Mouse (Mus musculus) limb, embryonic 10.5 days (tissue): ENCODE results near the gene Fxyd6. TPM values are rescaled to one million over a fixed set of nuclear protein-coding genes. Genes with fewer than 3 reads are reported as not detected.

Experiments used
- DNase-seq: peaks from one replicate; pipeline ENCODE4 v3.0.0-alpha.2; 2017; ENCODE audit warnings: low spot score
- H3K27ac ChIP-seq: fragments of 300-500 bp; sonication (generic); 2 replicates; pipeline ENCODE4 v1.5.1; 2016; ENCODE audit warnings: mild to moderate bottlenecking
- H3K27me3 ChIP-seq: fragments of 300-500 bp; sonication (generic); 2 replicates; pipeline ENCODE4 v1.6.1; 2016; ENCODE audit warnings: low read depth, mild to moderate bottlenecking; ENCODE audit not compliant: poor library complexity, severe bottlenecking
- H3K36me3 ChIP-seq: fragments of 300-500 bp; sonication (generic); 2 replicates; pipeline ENCODE4 v1.6.1; 2016; ENCODE audit warnings: mild to moderate bottlenecking, moderate library complexity
- H3K4me1 ChIP-seq: fragments of 300-500 bp; sonication (generic); 2 replicates; pipeline ENCODE4 v1.6.1; 2016
- H3K4me3 ChIP-seq: fragments of 300-500 bp; sonication (generic); 2 replicates; pipeline ENCODE4 v1.5.1; 2016; ENCODE audit warnings: mild to moderate bottlenecking, moderate library complexity
- H3K9me3 ChIP-seq: fragments of 300-500 bp; sonication (generic); replicated peaks from 2 replicates; pipeline ENCODE4 v1.6.1; 2016; ENCODE audit warnings: mild to moderate bottlenecking
- WGBS: fragments of 180-500 bp; shearing (Covaris S2); methylation state at CpG from one replicate; pipeline ENCODE4 v1.1.7; 2016; 5-methylcytosine and 5-hydroxymethylcytosine counted together
- polyA plus RNA-seq: library from polyadenylated mRNA; unstranded; fragments of >200 nt; fragmentation: Nextera tagmentation; extraction: Ambion mirVana; gene quantifications from 2 replicates; pipeline ENCODE4 v1.2.1, GENCODE M21; 2016

The Fxyd6 gene
- polyA plus RNA-seq = 97.6 and 110 TPM in 2 replicates

- Histone ChIP-seq H3K36me3 (peaks cover 14% of the 10 kb centered on the region), H3K4me3 (peak within 1 kb of the TSS; percentile 75), H3K27me3 (peaks cover 18% of the 10 kb centered on the region; the same call in 1 of the 2 replicates), H3K27ac (peak within 1 kb of the TSS; percentile 90), H3K4me1 (peaks cover 40% of the 10 kb centered on the region), H3K9me3 (no peaks in the 10 kb centered on the region)
- DNase-seq = peak; percentile 89
- under 1% methylated on average over 28 of the region's 28 CpGs for WGBS
Observed at GRCm38 (mm10) chr9:45370117-45370561, at the start of gene Fxyd6. TSS of gene Fxyd6 (plus strand) at chr9:45370185.

GRCm38 (mm10) chr9:45321465-45321864 is 48.5 kb upstream of the Fxyd6 start:
- DNase-seq = no peak
- Histone ChIP-seq H3K36me3 (no peaks in the 10 kb centered on the region), H3K27me3 (peaks cover 34% of the 10 kb centered on the region), H3K9me3 (no peaks in the 10 kb centered on the region), H3K4me3 (no peak overlapping the region), H3K27ac (no peak overlapping the region), H3K4me1 (no peaks in the 10 kb centered on the region)
- WGBS = 92% methylated on average over 6 of the region's 6 CpGs

GRCm38 (mm10) chr9:45321946-45322430 is 48.0 kb upstream of the Fxyd6 start:
- H3K27ac ChIP-seq = no peak overlapping the region
- no peaks in the 10 kb centered on the region for H3K4me1 ChIP-seq
- 84% methylated on average over 4 of the region's 4 CpGs for WGBS
- H3K4me3 ChIP-seq = no peak overlapping the region
- H3K27me3 ChIP-seq = peaks cover 29% of the 10 kb centered on the region
- no peaks in the 10 kb centered on the region for H3K36me3 ChIP-seq
- no peaks in the 10 kb centered on the region for H3K9me3 ChIP-seq
- DNase-seq = no peak

- no peaks in the 10 kb centered on the region for H3K27me3 ChIP-seq
- no peaks in the 10 kb centered on the region for H3K4me1 ChIP-seq
- no peak overlapping the region for H3K27ac ChIP-seq
- no peaks in the 10 kb centered on the region for H3K9me3 ChIP-seq
- DNase-seq = no peak
- WGBS = 94% methylated on average over 9 of the region's 9 CpGs
- H3K4me3 ChIP-seq = no peak overlapping the region
- H3K36me3 ChIP-seq = no peaks in the 10 kb centered on the region
Observed at GRCm38 (mm10) chr9:45326390-45326789, 43.6 kb upstream of the Fxyd6 start.

GRCm38 (mm10) chr9:45328263-45328662 is 41.7 kb upstream of the Fxyd6 start:
- H3K27ac ChIP-seq = no peak overlapping the region
- no peaks in the 10 kb centered on the region for H3K4me1 ChIP-seq
- WGBS = 89% methylated on average over 4 of the region's 4 CpGs
- no peaks in the 10 kb centered on the region for H3K27me3 ChIP-seq
- H3K9me3 ChIP-seq = no peaks in the 10 kb centered on the region
- no peaks in the 10 kb centered on the region for H3K36me3 ChIP-seq
- H3K4me3 ChIP-seq = no peak overlapping the region
- no peak for DNase-seq

GRCm38 (mm10) chr9:45329577-45329976 is 40.4 kb upstream of the Fxyd6 start:
- no peaks in the 10 kb centered on the region for H3K9me3 ChIP-seq
- H3K4me1 ChIP-seq = no peaks in the 10 kb centered on the region
- no peak for DNase-seq
- H3K27me3 ChIP-seq = no peaks in the 10 kb centered on the region
- no peak overlapping the region for H3K4me3 ChIP-seq
- WGBS = 93% methylated on average over 6 of the region's 6 CpGs
- H3K27ac ChIP-seq = no peak overlapping the region
- no peaks in the 10 kb centered on the region for H3K36me3 ChIP-seq

- Histone ChIP-seq H3K27me3 (no peaks in the 10 kb centered on the region), H3K4me1 (no peaks in the 10 kb centered on the region), H3K27ac (no peak overlapping the region), H3K9me3 (no peaks in the 10 kb centered on the region), H3K4me3 (no peak overlapping the region), H3K36me3 (no peaks in the 10 kb centered on the region)
- WGBS = 81% methylated on average over 2 of the region's 2 CpGs
- no peak for DNase-seq
Observed at GRCm38 (mm10) chr9:45337406-45337805, 32.6 kb upstream of the Fxyd6 start.

- DNase-seq = no peak
- no peaks in the 10 kb centered on the region for H3K9me3 ChIP-seq
- 96% methylated on average over 3 of the region's 3 CpGs for WGBS
Observed at GRCm38 (mm10) chr9:45343066-45343465, 26.9 kb upstream of the Fxyd6 start.

GRCm38 (mm10) chr9:45345516-45345915 is 24.5 kb upstream of the Fxyd6 start:
- H3K27ac ChIP-seq = no peak overlapping the region
- DNase-seq = no peak
- no peaks in the 10 kb centered on the region for H3K4me1 ChIP-seq
- no peak overlapping the region for H3K4me3 ChIP-seq
- no peaks in the 10 kb centered on the region for H3K27me3 ChIP-seq
- no peaks in the 10 kb centered on the region for H3K36me3 ChIP-seq
- WGBS = 63% methylated on average over 2 of the region's 2 CpGs
- no peaks in the 10 kb centered on the region for H3K9me3 ChIP-seq

More at GRCm38 (mm10) chr9:45343066-45343465, 26.9 kb upstream of the Fxyd6 start:
- no peaks in the 10 kb centered on the region for H3K4me1 ChIP-seq
- no peak overlapping the region for H3K27ac ChIP-seq
- H3K36me3 ChIP-seq = no peaks in the 10 kb centered on the region
- no peaks in the 10 kb centered on the region for H3K27me3 ChIP-seq
- H3K4me3 ChIP-seq = no peak overlapping the region

- Histone ChIP-seq H3K27ac (no peak overlapping the region), H3K4me3 (no peak overlapping the region), H3K9me3 (no peaks in the 10 kb centered on the region), H3K27me3 (no peaks in the 10 kb centered on the region), H3K4me1 (no peaks in the 10 kb centered on the region), H3K36me3 (no peaks in the 10 kb centered on the region)
- 81% methylated on average over 6 of the region's 6 CpGs for WGBS
- no peak for DNase-seq
Observed at GRCm38 (mm10) chr9:45346276-45346675, 23.7 kb upstream of the Fxyd6 start.

GRCm38 (mm10) chr9:45348560-45348959 is 21.4 kb upstream of the Fxyd6 start:
- H3K27me3 ChIP-seq = no peaks in the 10 kb centered on the region
- no peak for DNase-seq
- no peaks in the 10 kb centered on the region for H3K36me3 ChIP-seq
- no peak overlapping the region for H3K27ac ChIP-seq
- H3K9me3 ChIP-seq = no peaks in the 10 kb centered on the region
- no peak overlapping the region for H3K4me3 ChIP-seq
- H3K4me1 ChIP-seq = no peaks in the 10 kb centered on the region
- 84% methylated on average over 6 of the region's 6 CpGs for WGBS

GRCm38 (mm10) chr9:45349181-45349580 is 20.8 kb upstream of the Fxyd6 start:
- H3K9me3 ChIP-seq = no peaks in the 10 kb centered on the region
- H3K27ac ChIP-seq = no peak overlapping the region
- no peaks in the 10 kb centered on the region for H3K4me1 ChIP-seq
- WGBS = 55% methylated on average over 4 of the region's 4 CpGs
- no peak for DNase-seq
- no peaks in the 10 kb centered on the region for H3K36me3 ChIP-seq
- H3K27me3 ChIP-seq = no peaks in the 10 kb centered on the region
- H3K4me3 ChIP-seq = no peak overlapping the region

- H3K27ac ChIP-seq = no peak overlapping the region
- no peak for DNase-seq
- H3K36me3 ChIP-seq = no peaks in the 10 kb centered on the region
- H3K9me3 ChIP-seq = no peaks in the 10 kb centered on the region
- WGBS = 27% methylated on average over 5 of the region's 5 CpGs
- H3K4me1 ChIP-seq = no peaks in the 10 kb centered on the region
- no peak overlapping the region for H3K4me3 ChIP-seq
- H3K27me3 ChIP-seq = no peaks in the 10 kb centered on the region
Observed at GRCm38 (mm10) chr9:45349851-45350250, 20.1 kb upstream of the Fxyd6 start.

GRCm38 (mm10) chr9:45355192-45355591 is 14.8 kb upstream of the Fxyd6 start:
- Histone ChIP-seq H3K36me3 (no peaks in the 10 kb centered on the region), H3K9me3 (no peaks in the 10 kb centered on the region), H3K4me3 (no peak overlapping the region), H3K27ac (no peak overlapping the region), H3K27me3 (no peaks in the 10 kb centered on the region), H3K4me1 (peaks cover 14% of the 10 kb centered on the region)
- WGBS = 83% methylated on average over 2 of the region's 2 CpGs
- DNase-seq = no peak
